19 mouse cellular contexts compared by ENCODE assay signal in genomic region chr14:31696206-31696984, GRCm38 (mm10). TPM values are rescaled to one million over a fixed set of nuclear protein-coding genes. Genes with fewer than 3 reads are reported as not detected.
DNase-seq lines count a peak whose midpoint lies in the region; ATAC-seq and TF ChIP-seq lines count a peak whose summit lies in the region.
"Had no signal": no experiment of that assay in that cellular context is flagged by ENCODE, and none has a peak within 500 bp of the region (broad histone marks: within the 10 kb centered on the region; RNA-seq: fewer than 3 reads in every experiment).

No protein-coding gene starts in this region.

- H3K27ac ChIP-seq in heart, adult 2 months: peak overlapping the region; percentile 72; the same call in 1 of the 2 replicates
- H3K27ac ChIP-seq in heart, embryonic 11.5 days (ENCODE audit: low read depth, low read length): no peak overlapping the region
- peak overlapping the region; percentile 1; the same call in 1 of the 2 replicates for H3K27ac ChIP-seq in layer of hippocampus, adult 2 months
- H3K27ac ChIP-seq in kidney, embryonic 14.5 days (ENCODE audit: low read depth, low read length): no peak overlapping the region
- H3K27ac ChIP-seq: forebrain, embryonic 13.5 days; hindbrain, embryonic 14.5 days; limb, embryonic 13.5 days; liver, embryonic 15.5 days; stomach, embryonic 15.5 days had no signal

- H3K9ac ChIP-seq in heart, adult 2 months (ENCODE audit: low read depth, low read length): no peak overlapping the region
- H3K9ac ChIP-seq in heart, embryonic 11.5 days (ENCODE audit: low read depth, low read length): no peak overlapping the region
- no peak overlapping the region for H3K9ac ChIP-seq in kidney, embryonic 14.5 days (ENCODE audit: low read depth, low read length)
- H3K9ac ChIP-seq: forebrain, embryonic 13.5 days; hindbrain, embryonic 14.5 days; limb, embryonic 13.5 days; liver, embryonic 15.5 days; stomach, embryonic 15.5 days had no signal

- TF ChIP-seq CTCF in heart, adult 2 months (IDR thresholded peaks at IDR 0.05): no peak
- TF ChIP-seq CTCF in layer of hippocampus, adult 2 months (conservative IDR thresholded peaks at IDR 0.05): no peak

- no peaks in the 10 kb centered on the region for H3K36me3 ChIP-seq in heart, adult 2 months (ENCODE audit: control insufficient read depth, insufficient read depth, low read length)
- peaks cover 5% of the 10 kb centered on the region; the same call in 1 of the 2 replicates for H3K36me3 ChIP-seq in heart, embryonic 11.5 days (ENCODE audit: control insufficient read depth, insufficient read depth, low read length)
- H3K36me3 ChIP-seq in kidney, embryonic 14.5 days (ENCODE audit: control insufficient read depth, insufficient read depth, low read length): peaks cover 3% of the 10 kb centered on the region; the same call in 1 of the 2 replicates

- TF ChIP-seq EP300 in heart, adult 2 months (IDR thresholded peaks at IDR 0.05; ENCODE audit: insufficient read depth, low read depth, low read length): no peak

- no peak overlapping the region for H3K4me3 ChIP-seq in heart, adult 2 months
- H3K4me3 ChIP-seq in heart, embryonic 11.5 days (ENCODE audit: low read depth, low read length): no peak overlapping the region
- no peak overlapping the region for H3K4me3 ChIP-seq in layer of hippocampus, adult 2 months
- no peak overlapping the region for H3K4me3 ChIP-seq in kidney, embryonic 14.5 days (ENCODE audit: low read length)
- H3K4me3 ChIP-seq: forebrain, embryonic 13.5 days; limb, embryonic 13.5 days; liver, embryonic 15.5 days; stomach, embryonic 15.5 days had no signal

- no peaks in the 10 kb centered on the region for H3K79me2 ChIP-seq in heart, adult 2 months (replicated peaks; ENCODE audit: control insufficient read depth, insufficient read depth, low read length)

- intact Hi-C loops in heart, adult 2 months (cut with DNase I): loop anchor here (5.0 kb wide), 2 partner anchors 39 to 46 kb away; no protein-coding TSS in a partner anchor

- DNase-seq in heart, adult 2 months: no peak
- no peak for DNase-seq in layer of hippocampus, adult 2 months (ENCODE audit: low spot score in 2 of 2)
- no peak for DNase-seq in layer of hippocampus, postnatal 36 days
- peak; percentile 64 to 67 for DNase-seq in B cell, adult 2 months
- DNase-seq in testis, postnatal 10 days (ENCODE audit: low spot score): no peak
- DNase-seq: gastrocnemius, postnatal 36 days had no signal

- 71% methylated on average over 9 of the region's 9 CpGs for WGBS in heart, adult 2 months
- 84% methylated on average over 9 of the region's 9 CpGs for WGBS in heart, embryonic 11.5 days (ENCODE audit: insufficient replicate concordance)
- 87% methylated on average over 9 of the region's 9 CpGs for WGBS in kidney, embryonic 14.5 days

- no peaks in the 10 kb centered on the region for H3K27me3 ChIP-seq in heart, adult 2 months (ENCODE audit: control insufficient read depth, insufficient read depth, low read length)
- H3K27me3 ChIP-seq in heart, embryonic 11.5 days (ENCODE audit: control insufficient read depth, insufficient read depth, low read length): no peaks in the 10 kb centered on the region
- H3K27me3 ChIP-seq in kidney, embryonic 14.5 days (ENCODE audit: control insufficient read depth, insufficient read depth, low read length): no peaks in the 10 kb centered on the region
- H3K27me3 ChIP-seq: forebrain, embryonic 13.5 days; limb, embryonic 13.5 days; liver, embryonic 15.5 days; stomach, embryonic 15.5 days had no signal

- no peak overlapping the region for H3K4me2 ChIP-seq in heart, embryonic 11.5 days
- H3K4me2 ChIP-seq in kidney, embryonic 14.5 days (replicated peaks; ENCODE audit: low read depth, low read length): no peak overlapping the region
- H3K4me2 ChIP-seq: forebrain, embryonic 13.5 days; hindbrain, embryonic 14.5 days; limb, embryonic 13.5 days; liver, embryonic 15.5 days; stomach, embryonic 15.5 days had no signal

- no peaks in the 10 kb centered on the region for H3K9me3 ChIP-seq in heart, embryonic 11.5 days (replicated peaks; ENCODE audit: control insufficient read depth, low read length)
- no peaks in the 10 kb centered on the region for H3K9me3 ChIP-seq in kidney, embryonic 14.5 days (ENCODE audit: control insufficient read depth, low read length)
- H3K9me3 ChIP-seq: forebrain, embryonic 13.5 days; limb, embryonic 13.5 days; liver, embryonic 15.5 days; stomach, embryonic 15.5 days had no signal

- no peak for TF ChIP-seq POLR2A in heart, adult 2 months (IDR thresholded peaks at IDR 0.05; ENCODE audit: insufficient read depth, low read depth, low read length)

- peaks cover 3% of the 10 kb centered on the region for H3K4me1 ChIP-seq in heart, adult 2 months (ENCODE audit: control insufficient read depth, insufficient read depth, low read length)
- no peaks in the 10 kb centered on the region; the same call in 1 of the 2 replicates for H3K4me1 ChIP-seq in heart, embryonic 11.5 days (ENCODE audit: control insufficient read depth, insufficient read depth, low read length)
- no peaks in the 10 kb centered on the region for H3K4me1 ChIP-seq in kidney, embryonic 14.5 days (ENCODE audit: control insufficient read depth, insufficient read depth, low read length)
- H3K4me1 ChIP-seq: liver, embryonic 15.5 days; stomach, embryonic 15.5 days had no signal

- ATAC-seq in heart, embryonic 11.5 days (replicated peaks; ENCODE audit: insufficient number of reproducible peaks, low FRiP score, low TSS enrichment): no peak
- peak; percentile 52 for ATAC-seq in megakaryocyte, adult 5-6 weeks (ENCODE audit: poor library complexity, severe bottlenecking)
- ATAC-seq in kidney, embryonic 14.5 days (ENCODE audit: low FRiP score, low TSS enrichment): no peak
- ATAC-seq: forebrain, embryonic 13.5 days; intestine, embryonic 16.5 days; lung, postnatal 0 days had no signal

RNA-seq across cellular contexts. Expression of gene Hacl1, which starts 55.3 kb away (rescaled TPM):
- total RNA-seq in heart, adult 2 months (2021): 10 to 100 TPM in 1 of 2 experiments, 1 to 10 TPM in 1; 8.2 to 10.1 TPM
- 10.5 and 11.2 TPM in 2 replicates for polyA plus RNA-seq in heart, adult 2 months (2012; rRNA removed)
- polyA plus RNA-seq in heart, embryonic 11.5 days (2014; fragmentation: Nextera tagmentation; extraction: Ambion mirVana): 8.5 and 16.1 TPM in 2 replicates
- 1 to 10 TPM; 7.0 to 9.4 TPM for total RNA-seq in layer of hippocampus, adult 2 months (2021)
- total RNA-seq in layer of hippocampus, postnatal 36 days (2021): 1 to 10 TPM; 6.6 to 9.8 TPM
- total RNA-seq in megakaryocyte, adult 5-6 weeks (2015): 8.0 and 12.2 TPM in 2 replicates
- 14.6 and 18.1 TPM in 2 replicates for total RNA-seq in megakaryocyte, adult 5-6 weeks (2017)
- polyA plus RNA-seq in kidney, embryonic 14.5 days (2014; fragmentation: Nextera tagmentation; extraction: Ambion mirVana): 11.5 and 20.6 TPM in 2 replicates

RNA-seq across cellular contexts. Expression of gene Btd, which starts 55.6 kb away (rescaled TPM):
- 10 to 100 TPM; 10.7 to 10.8 TPM for total RNA-seq in heart, adult 2 months (2021)
- polyA plus RNA-seq in heart, adult 2 months (2012; rRNA removed): 19.1 and 29.1 TPM in 2 replicates
- polyA plus RNA-seq in heart, embryonic 11.5 days (2014; fragmentation: Nextera tagmentation; extraction: Ambion mirVana): 22.3 and 25.0 TPM in 2 replicates
- 1 to 10 TPM; 9.6 TPM for total RNA-seq in layer of hippocampus, adult 2 months (2021)
- 10 to 100 TPM in 1 of 2 experiments, 1 to 10 TPM in 1; 9.5 to 10.9 TPM for total RNA-seq in layer of hippocampus, postnatal 36 days (2021)
- total RNA-seq in megakaryocyte, adult 5-6 weeks (2015): 14.8 and 17.0 TPM in 2 replicates
- 11.3 and 18.5 TPM in 2 replicates for total RNA-seq in megakaryocyte, adult 5-6 weeks (2017)
- 27.9 and 30.9 TPM in 2 replicates for polyA plus RNA-seq in kidney, embryonic 14.5 days (2014; fragmentation: Nextera tagmentation; extraction: Ambion mirVana)

RNA-seq across cellular contexts. Expression of gene Gm49387, which starts 55.7 kb away (rescaled TPM):
- total RNA-seq in heart, adult 2 months (2021): under 1 TPM; 0.66 to 0.86 TPM
- 2.4 TPM in 1 of 2 replicates, not detected in the other for polyA plus RNA-seq in heart, adult 2 months (2012; rRNA removed)
- polyA plus RNA-seq in heart, embryonic 11.5 days (2014; fragmentation: Nextera tagmentation; extraction: Ambion mirVana): 0.84 TPM in 1 of 2 replicates, not detected in the other
- total RNA-seq in layer of hippocampus, adult 2 months (2021): under 1 TPM in 1 of 2 experiments, not detected in 1; 0.95 TPM
- total RNA-seq in layer of hippocampus, postnatal 36 days (2021): not detected
- not detected in 2 replicates for total RNA-seq in megakaryocyte, adult 5-6 weeks (2015)
- total RNA-seq in megakaryocyte, adult 5-6 weeks (2017): not detected in 2 replicates
- 3.3 TPM in 1 of 2 replicates, not detected in the other for polyA plus RNA-seq in kidney, embryonic 14.5 days (2014; fragmentation: Nextera tagmentation; extraction: Ambion mirVana)
- total RNA-seq: ES-E14; layer of hippocampus, adult 8-10 months had no signal
- polyA plus RNA-seq: forebrain, embryonic 13.5 days; hindbrain, embryonic 14.5 days; neural tube, embryonic 14.5 days; stomach, embryonic 15.5 days had no signal

Comparison
In these comparisons a context has a peak if more than half of its experiments do, and no peak if none do; other contexts are left out.
1. H3K27ac ChIP-seq: peak in heart, adult 2 months (single experiment) and layer of hippocampus, adult 2 months (single experiment); none in heart, embryonic 11.5 days (single experiment) and kidney, embryonic 14.5 days (single experiment).
2. DNase-seq: peak in B cell, adult 2 months (2 of 2); none in heart, adult 2 months (0 of 2), layer of hippocampus, adult 2 months (0 of 2), layer of hippocampus, postnatal 36 days (0 of 2) and testis, postnatal 10 days (single experiment).